Mouse (Mus musculus) kidney, embryonic 14.5 days (tissue): Measurements from ENCODE around the gene Clpp. TPM values are rescaled to one million over a fixed set of nuclear protein-coding genes. Genes with fewer than 3 reads are reported as not detected.

ENCODE experiments used
- ATAC-seq: fragments of 200-750 bp; cut with Nextera tagmentation; 2 replicates; pipeline ENCODE4 v1.8.0; 2017; ENCODE audit warnings: moderate number of reproducible peaks, mild to moderate bottlenecking, moderate TSS enrichment, moderate library complexity; ENCODE audit not compliant: low FRiP score, low TSS enrichment
- H3K27ac ChIP-seq: fragments of 300-500 bp; sonication (generic); 2 replicates; pipeline ENCODE4 v1.5.1; 2014; ENCODE audit warnings: low read depth, mild to moderate bottlenecking, low read length, moderate library complexity, mixed read lengths
- H3K27me3 ChIP-seq: fragments of 300-500 bp; sonication (generic); 2 replicates; pipeline ENCODE4 v1.6.1; 2014; ENCODE audit warnings: mild to moderate bottlenecking, low read length; ENCODE audit not compliant: control insufficient read depth, insufficient read depth
- H3K36me3 ChIP-seq: fragments of 300-500 bp; sonication (generic); 2 replicates; pipeline ENCODE4 v1.6.1; 2014; ENCODE audit warnings: low read length, mixed read lengths; ENCODE audit not compliant: control insufficient read depth, insufficient read depth
- H3K4me1 ChIP-seq: fragments of 300-500 bp; sonication (generic); 2 replicates; pipeline ENCODE4 v1.6.1; 2014; ENCODE audit warnings: low read length, mixed read lengths; ENCODE audit not compliant: control insufficient read depth, insufficient read depth
- H3K4me2 ChIP-seq: fragments of 300-500 bp; sonication (generic); replicated peaks from 2 replicates; pipeline ENCODE4 v1.6.1; 2014; ENCODE audit warnings: low read depth, mild to moderate bottlenecking, low read length
- H3K4me3 ChIP-seq: fragments of 300-500 bp; sonication (generic); 2 replicates; pipeline ENCODE4 v1.5.1; 2014; ENCODE audit warnings: mild to moderate bottlenecking, low read length
- H3K9ac ChIP-seq: fragments of 300-500 bp; sonication (generic); 2 replicates; pipeline ENCODE4 v1.6.1; 2014; ENCODE audit warnings: low read depth, mild to moderate bottlenecking, low read length, moderate library complexity
- H3K9me3 ChIP-seq: fragments of 300-500 bp; sonication (generic); 2 replicates; pipeline ENCODE4 v1.6.1; 2016; ENCODE audit warnings: low read length; ENCODE audit not compliant: control insufficient read depth
- WGBS: fragments of 180-500 bp; shearing (Covaris S2); extraction: QIAGEN DNeasy Blood & Tissue Kit; methylation state at CpG from one replicate; pipeline ENCODE4 v1.1.7; 2014; 5-methylcytosine and 5-hydroxymethylcytosine counted together
- polyA plus RNA-seq: library from polyadenylated mRNA; unstranded; fragments of >200 nt; fragmentation: Nextera tagmentation; extraction: Ambion mirVana; gene quantifications from 2 replicates; pipeline ENCODE4 v1.2.1, GENCODE M21; 2014

Clpp gene
- polyA plus RNA-seq, 1 experiment from 2014 or later = 173 TPM

- no peak overlapping the region; the same call in 1 of the 2 replicates for H3K27ac ChIP-seq
- no peaks in the 10 kb centered on the region for H3K9me3 ChIP-seq
- WGBS = 81% methylated on average over 4 of the region's 4 CpGs
- peaks cover 13% of the 10 kb centered on the region for H3K36me3 ChIP-seq
- peak overlapping the region; percentile 50; the same call in 1 of the 2 replicates for H3K4me2 ChIP-seq
- peaks cover 15% of the 10 kb centered on the region for H3K4me1 ChIP-seq
- H3K4me3 ChIP-seq = no peak overlapping the region; the same call in 1 of the 2 replicates
- H3K9ac ChIP-seq = no peak overlapping the region
- ATAC-seq = no peak
- no peaks in the 10 kb centered on the region for H3K27me3 ChIP-seq
These were observed 42.7 kb downstream of the Clpp start for GRCm38 (mm10) chr17:57032854-57033253.

DNA sequence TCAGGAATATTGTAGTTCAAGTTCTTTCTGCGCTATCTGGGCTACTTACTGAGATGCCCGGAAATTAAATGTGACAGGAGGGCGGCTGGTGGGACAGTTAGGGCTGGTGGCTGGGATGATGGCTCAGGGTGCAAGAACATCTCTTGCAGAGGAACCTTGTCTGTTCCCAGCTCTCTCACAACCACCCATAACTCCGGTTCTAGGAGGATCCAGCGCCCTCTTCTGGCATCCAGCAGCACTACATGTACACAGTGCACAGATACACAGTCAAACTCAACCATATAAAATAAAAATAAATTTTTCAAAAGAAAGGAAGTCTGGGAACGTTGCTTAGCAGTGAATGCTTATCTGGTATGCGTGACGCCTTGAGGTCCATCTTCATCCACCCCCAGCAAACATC is 48.9 kb downstream of the Clpp start:
- H3K4me3 ChIP-seq = no peak overlapping the region
- H3K4me2 ChIP-seq = no peak overlapping the region
- no peak overlapping the region for H3K9ac ChIP-seq
- no peak for ATAC-seq
- no peaks in the 10 kb centered on the region for H3K4me1 ChIP-seq
- no peak overlapping the region for H3K27ac ChIP-seq
- H3K36me3 ChIP-seq = no peaks in the 10 kb centered on the region
- no peaks in the 10 kb centered on the region for H3K27me3 ChIP-seq
- 46% methylated on average over 8 of the region's 8 CpGs for WGBS
- H3K9me3 ChIP-seq = no peaks in the 10 kb centered on the region

DNA sequence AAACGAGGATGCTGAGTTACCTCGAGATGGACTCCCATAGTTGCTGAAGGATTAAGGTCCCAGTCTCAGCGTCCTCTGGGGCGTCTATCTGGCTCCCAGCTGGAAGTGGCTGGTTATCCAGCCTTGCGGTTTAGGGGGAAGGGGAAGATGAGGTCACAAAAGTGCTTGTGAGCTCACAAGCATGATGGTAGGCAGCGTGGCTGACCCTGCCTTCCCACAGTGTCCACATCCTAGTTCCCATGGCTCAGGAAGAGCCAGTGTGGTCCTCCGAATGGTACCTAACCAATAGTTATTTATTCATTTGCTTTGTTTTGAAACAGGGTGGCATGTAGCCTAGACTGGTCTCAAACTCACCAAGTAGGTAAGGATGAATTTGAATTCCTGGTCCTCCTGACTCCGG is 51.4 kb downstream of the Clpp start, which contains the start of gene Slc25a41:
TSS of gene Slc25a41 (minus strand) at position 101 of the 400 bp plus-strand sequence.
- no peaks in the 10 kb centered on the region for H3K27me3 ChIP-seq
- no peak within 1 kb of the TSS for H3K27ac ChIP-seq
- H3K9ac ChIP-seq = no peak within 1 kb of the TSS
- no peaks in the 10 kb centered on the region; the same call in 1 of the 2 replicates for H3K36me3 ChIP-seq
- no peak within 1 kb of the TSS for H3K4me3 ChIP-seq
- H3K4me2 ChIP-seq = no peak within 1 kb of the TSS
- ATAC-seq = no peak
- H3K4me1 ChIP-seq = no peaks in the 10 kb centered on the region
- H3K9me3 ChIP-seq = no peaks in the 10 kb centered on the region
- 81% methylated on average over 8 of the region's 8 CpGs for WGBS

Other genes with a start within 250 kb of the Clpp start
- gene Nrtn, start 232.8 kb upstream of the Clpp start, polyA plus RNA-seq = 9.5 and 12.9 TPM in 2 replicates
- gene Dus3l, start 225.5 kb upstream of the Clpp start, polyA plus RNA-seq = 37.8 and 48.0 TPM in 2 replicates
- gene Prr22, start 220.1 kb upstream of the Clpp start, polyA plus RNA-seq = 1.7 and 2.3 TPM in 2 replicates
- gene Rfx2, start 159.3 kb upstream of the Clpp start, polyA plus RNA-seq = 2.3 and 3.9 TPM in 2 replicates
- not detected in 2 replicates for gene Acsbg2, start 115.9 kb upstream of the Clpp start, polyA plus RNA-seq
- gene 1700061G19Rik, start 114.8 kb upstream of the Clpp start, polyA plus RNA-seq = 0.15 and 0.30 TPM in 2 replicates
- 35.5 and 35.8 TPM in 2 replicates for gene Mllt1, start 54.9 kb upstream of the Clpp start, polyA plus RNA-seq
- not detected in 2 replicates for gene Acer1, start 8.2 kb upstream of the Clpp start, polyA plus RNA-seq
- gene Alkbh7, start 7.0 kb downstream of the Clpp start, polyA plus RNA-seq = 54.8 and 55.8 TPM in 2 replicates
- 1.4 TPM in 1 of 2 replicates, not detected in the other for gene Pspn, start 9.7 kb downstream of the Clpp start, polyA plus RNA-seq
- gene Gtf2f1, start 21.0 kb downstream of the Clpp start, polyA plus RNA-seq = 65.1 and 65.6 TPM in 2 replicates
- gene Gm17949, start 21.2 kb downstream of the Clpp start, polyA plus RNA-seq = 0.24 and 0.39 TPM in 2 replicates
- 46.2 and 65.9 TPM in 2 replicates for gene Khsrp, start 41.2 kb downstream of the Clpp start, polyA plus RNA-seq
- gene Slc25a41, start 51.3 kb downstream of the Clpp start, polyA plus RNA-seq = 0.16 TPM in 1 of 2 replicates, not detected in the other
- 46.4 and 48.7 TPM in 2 replicates for gene Crb3, start 68.8 kb downstream of the Clpp start, polyA plus RNA-seq
- gene Slc25a23, start 69.6 kb downstream of the Clpp start, polyA plus RNA-seq = 12.9 and 13.2 TPM in 2 replicates
- 3.4 and 4.4 TPM in 2 replicates for gene Dennd1c, start 88.2 kb downstream of the Clpp start, polyA plus RNA-seq
- 23.3 and 23.8 TPM in 2 replicates for gene Tubb4a, start 97.5 kb downstream of the Clpp start, polyA plus RNA-seq
- 9.8 and 10.1 TPM in 2 replicates for gene Tnfsf9, start 115.0 kb downstream of the Clpp start, polyA plus RNA-seq
- not detected in 2 replicates for gene Cd70, start 159.5 kb downstream of the Clpp start, polyA plus RNA-seq
- gene Tnfsf14, start 203.9 kb downstream of the Clpp start, polyA plus RNA-seq = not detected in 2 replicates
- gene C3, start 237.8 kb downstream of the Clpp start, polyA plus RNA-seq = 0.19 and 1.2 TPM in 2 replicates